Mouse (Mus musculus) heart, embryonic 12.5 days (tissue): ENCODE data around the gene Fry. TPM values are rescaled to one million over a fixed set of nuclear protein-coding genes. Genes with fewer than 3 reads are reported as not detected.

Experiments used
- ATAC-seq: fragments of 200-750 bp; cut with Nextera tagmentation; 2 replicates; pipeline ENCODE4 v1.8.0; 2017; ENCODE audit warnings: moderate TSS enrichment, moderate library complexity; ENCODE audit not compliant: insufficient number of reproducible peaks, low FRiP score
- H3K27ac ChIP-seq: fragments of 300-500 bp; sonication (generic); 2 replicates; pipeline ENCODE4 v1.5.1; 2016; ENCODE audit warnings: mild to moderate bottlenecking, moderate library complexity; ENCODE audit not compliant: poor library complexity, severe bottlenecking
- H3K27me3 ChIP-seq: fragments of 300-500 bp; sonication (generic); replicated peaks from 2 replicates; pipeline ENCODE4 v1.6.1; 2016; ENCODE audit warnings: mild to moderate bottlenecking, moderate library complexity
- H3K36me3 ChIP-seq: fragments of 300-500 bp; sonication (generic); 2 replicates; pipeline ENCODE4 v1.6.1; 2016; ENCODE audit warnings: mild to moderate bottlenecking, moderate library complexity
- H3K4me1 ChIP-seq: fragments of 300-500 bp; sonication (generic); replicated peaks from 2 replicates; pipeline ENCODE4 v1.6.1; 2016; ENCODE audit warnings: mild to moderate bottlenecking
- H3K4me2 ChIP-seq: fragments of 300-500 bp; sonication (generic); 2 replicates; pipeline ENCODE4 v1.6.1; 2016; ENCODE audit warnings: mild to moderate bottlenecking, moderate library complexity
- H3K4me3 ChIP-seq: fragments of 300-500 bp; sonication (generic); 2 replicates; pipeline ENCODE4 v1.5.1; 2016; ENCODE audit warnings: mild to moderate bottlenecking
- H3K9ac ChIP-seq: fragments of 300-500 bp; sonication (generic); 2 replicates; pipeline ENCODE4 v1.6.1; 2016; ENCODE audit warnings: mild to moderate bottlenecking, moderate library complexity
- H3K9me3 ChIP-seq: fragments of 300-500 bp; sonication (generic); replicated peaks from 2 replicates; pipeline ENCODE4 v1.6.1; 2016; ENCODE audit warnings: mild to moderate bottlenecking, moderate library complexity
- WGBS: fragments of 180-500 bp; shearing (Covaris S2); methylation state at CpG from one replicate; pipeline ENCODE4 v1.1.7; 2016; 5-methylcytosine and 5-hydroxymethylcytosine counted together
- polyA plus RNA-seq: library from polyadenylated mRNA; unstranded; fragments of >200 nt; fragmentation: Nextera tagmentation; extraction: Ambion mirVana; gene quantifications from 2 replicates; pipeline ENCODE4 v1.2.1, GENCODE M21; 2016

Gene Fry
- polyA plus RNA-seq, 1 experiment from 2014 or later: 30.6 TPM

DNA sequence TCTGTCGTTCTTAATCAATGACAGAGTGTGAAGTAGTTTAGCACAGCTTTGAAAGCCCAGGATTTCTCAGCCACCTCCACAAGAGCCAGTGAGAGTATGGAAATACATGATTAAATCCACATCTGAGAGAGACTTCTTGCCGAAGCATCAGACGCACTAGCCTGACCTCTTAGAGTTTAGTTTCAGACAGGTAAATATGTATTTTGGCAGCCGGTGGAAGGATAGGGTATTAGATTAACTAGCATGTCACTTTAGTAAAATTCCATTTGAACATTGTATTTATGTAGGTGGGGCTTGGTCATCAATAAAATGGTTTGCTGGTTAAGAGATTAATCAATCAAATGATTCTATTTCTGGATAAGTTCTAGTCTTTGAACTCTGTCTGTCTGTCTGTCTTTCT lies 152.0 kb downstream of the Fry start:
- 31% methylated on average over 4 of the region's 4 CpGs for WGBS
- peaks cover 5% of the 10 kb centered on the region for H3K9me3 ChIP-seq
- peak overlapping the region; percentile 35; the same call in 1 of the 2 replicates for H3K4me2 ChIP-seq
- H3K27ac ChIP-seq: no peak overlapping the region
- H3K4me3 ChIP-seq: no peak overlapping the region
- H3K9ac ChIP-seq: no peak overlapping the region
- peaks cover 13% of the 10 kb centered on the region for H3K4me1 ChIP-seq
- ATAC-seq: no peak
- peaks cover 10% of the 10 kb centered on the region for H3K36me3 ChIP-seq
- no peaks in the 10 kb centered on the region for H3K27me3 ChIP-seq

DNA sequence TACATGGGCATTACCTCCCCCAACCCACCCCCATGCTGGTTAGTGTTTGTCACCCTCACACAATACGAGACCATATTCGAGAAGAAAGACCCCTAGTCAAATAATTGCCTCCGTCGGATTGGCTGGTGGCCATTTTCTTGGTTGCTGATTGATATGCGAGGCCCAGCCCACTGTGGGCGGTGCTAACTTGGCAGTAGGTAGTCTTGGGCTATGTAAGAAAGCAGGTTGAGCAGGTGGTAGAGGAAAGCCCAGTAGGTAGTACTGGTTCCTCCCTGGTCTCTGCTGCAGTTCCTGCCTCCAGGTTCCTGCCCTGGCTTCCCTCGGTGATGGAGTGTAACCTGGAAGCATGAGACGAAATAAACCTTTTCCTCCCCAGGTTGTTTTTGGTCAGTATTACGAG lies 153.7 kb downstream of the Fry start:
- WGBS: 89% methylated on average over 9 of the region's 9 CpGs
- no peak overlapping the region for H3K4me3 ChIP-seq
- ATAC-seq: no peak
- H3K9ac ChIP-seq: no peak overlapping the region
- H3K9me3 ChIP-seq: peaks cover 5% of the 10 kb centered on the region
- H3K36me3 ChIP-seq: peaks cover 11% of the 10 kb centered on the region
- H3K27me3 ChIP-seq: no peaks in the 10 kb centered on the region
- H3K27ac ChIP-seq: no peak overlapping the region
- H3K4me1 ChIP-seq: peaks cover 24% of the 10 kb centered on the region
- no peak overlapping the region for H3K4me2 ChIP-seq

DNA sequence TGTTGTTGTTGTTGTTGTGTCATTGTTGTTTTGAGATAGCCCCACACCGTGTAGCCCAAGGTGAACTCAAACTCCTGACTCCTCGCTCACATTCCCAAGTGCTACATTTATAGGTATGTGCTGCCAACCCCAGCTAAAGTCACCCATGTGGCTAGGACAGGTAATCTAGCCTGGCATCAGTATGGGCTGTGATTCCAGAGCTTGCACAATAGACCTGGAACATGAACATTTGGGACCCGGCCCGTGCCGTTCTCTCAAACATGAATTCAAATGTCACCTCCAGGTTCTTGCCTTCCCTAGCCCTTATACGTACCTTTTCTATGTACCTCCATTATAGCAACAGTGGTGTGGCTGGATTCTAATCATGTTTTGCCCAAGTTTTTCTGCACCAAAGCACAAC lies 156.9 kb downstream of the Fry start:
- H3K36me3 ChIP-seq: 0 out of 2 replicates have a peak, but pooled peaks cover 5% of the 10 kb centered on the region
- WGBS: 94% methylated on average over 6 of the region's 6 CpGs
- no peak overlapping the region for H3K9ac ChIP-seq
- no peak for ATAC-seq
- peaks cover 30% of the 10 kb centered on the region for H3K4me1 ChIP-seq
- no peaks in the 10 kb centered on the region for H3K27me3 ChIP-seq
- no peak overlapping the region for H3K4me3 ChIP-seq
- H3K27ac ChIP-seq: no peak overlapping the region
- no peak overlapping the region for H3K4me2 ChIP-seq
- no peaks in the 10 kb centered on the region for H3K9me3 ChIP-seq

DNA sequence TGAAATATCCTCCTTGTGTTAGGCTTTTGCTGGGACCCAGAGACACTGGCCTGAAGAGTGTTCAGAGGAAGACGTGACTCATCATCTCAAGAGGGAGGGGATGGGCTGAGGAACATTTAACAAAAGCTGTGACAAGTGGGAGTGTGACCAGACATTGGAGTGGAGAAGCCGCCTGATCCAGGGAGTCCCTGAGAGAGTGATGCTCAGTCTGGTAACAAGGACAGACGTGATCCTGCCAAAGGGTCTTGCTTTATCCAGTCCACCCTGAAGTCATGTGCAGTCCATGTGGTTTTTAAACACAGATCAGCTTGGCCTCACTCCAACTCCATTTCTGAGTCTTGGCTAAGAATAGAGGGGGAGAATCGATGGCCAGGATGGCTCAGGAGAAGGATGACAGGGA lies 158.2 kb downstream of the Fry start:
- 28% methylated on average over 4 of the region's 4 CpGs for WGBS
- Histone ChIP-seq H3K9me3 (peaks cover 3% of the 10 kb centered on the region; the same call in 1 of the 2 replicates), H3K9ac (no peak overlapping the region), H3K36me3 (0 out of 2 replicates have a peak, but pooled peaks cover 8% of the 10 kb centered on the region), H3K4me1 (peaks cover 24% of the 10 kb centered on the region), H3K4me3 (no peak overlapping the region), H3K4me2 (no peak overlapping the region), H3K27me3 (no peaks in the 10 kb centered on the region), H3K27ac (0 out of 2 replicates have a peak overlapping the region, but pooled peaks have one; percentile 3)
- ATAC-seq: 0 out of 2 replicates have a peak, but pooled peaks have one; percentile 42

DNA sequence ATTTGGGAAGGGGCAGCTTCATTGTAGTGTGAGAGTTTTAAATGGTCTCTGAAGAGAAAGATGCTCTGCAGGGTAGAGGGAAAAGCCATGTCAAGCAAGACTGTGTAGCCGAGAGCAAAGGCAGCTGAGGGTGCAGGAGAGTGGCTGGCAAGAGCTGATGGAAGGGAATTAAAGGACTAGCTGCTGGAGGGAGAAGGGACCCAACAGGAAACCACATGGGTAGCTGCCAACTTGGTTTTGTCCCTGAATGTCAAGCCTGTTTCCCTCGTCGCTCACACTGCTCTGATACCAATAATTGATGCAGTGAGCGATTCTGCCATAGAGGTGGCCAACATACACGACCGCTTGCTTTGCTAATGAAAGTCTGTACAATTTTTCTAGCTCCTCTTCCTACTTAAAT lies 160.9 kb downstream of the Fry start:
- no peaks in the 10 kb centered on the region for H3K27me3 ChIP-seq
- WGBS: 77% methylated on average over 6 of the region's 6 CpGs
- no peak overlapping the region for H3K27ac ChIP-seq
- no peak overlapping the region for H3K4me2 ChIP-seq
- H3K4me1 ChIP-seq: peaks cover 24% of the 10 kb centered on the region
- no peak overlapping the region for H3K9ac ChIP-seq
- 0 out of 2 replicates have a peak, but pooled peaks cover 11% of the 10 kb centered on the region for H3K36me3 ChIP-seq
- H3K4me3 ChIP-seq: no peak overlapping the region
- ATAC-seq: no peak
- peaks cover 3% of the 10 kb centered on the region; the same call in 1 of the 2 replicates for H3K9me3 ChIP-seq

DNA sequence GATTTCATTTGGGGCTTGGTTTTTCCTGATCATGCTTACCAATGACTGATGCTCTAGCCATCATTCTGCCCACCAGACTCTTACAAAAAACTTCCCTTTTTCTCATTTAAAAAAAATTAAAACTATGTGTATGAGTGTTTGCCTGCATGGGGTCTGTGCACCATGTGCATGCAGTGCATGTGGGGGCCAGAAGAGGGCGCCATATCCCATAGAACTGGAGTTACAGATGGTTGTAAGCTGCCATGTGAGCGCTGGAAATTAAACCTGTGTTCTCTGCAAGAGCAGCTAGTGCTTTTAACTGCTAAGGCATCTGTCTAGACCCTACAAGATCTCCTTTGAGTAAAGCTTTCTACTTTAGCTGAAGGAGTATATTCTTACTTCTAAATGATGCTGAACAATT lies 162.6 kb downstream of the Fry start:
- Histone ChIP-seq H3K27me3 (no peaks in the 10 kb centered on the region), H3K27ac (no peak overlapping the region), H3K4me1 (peaks cover 24% of the 10 kb centered on the region), H3K4me3 (no peak overlapping the region), H3K9me3 (peaks cover 9% of the 10 kb centered on the region; the same call in 1 of the 2 replicates), H3K36me3 (peaks cover 13% of the 10 kb centered on the region; the same call in 1 of the 2 replicates), H3K4me2 (no peak overlapping the region), H3K9ac (no peak overlapping the region)
- WGBS: 76% methylated on average over 2 of the region's 2 CpGs
- no peak for ATAC-seq

DNA sequence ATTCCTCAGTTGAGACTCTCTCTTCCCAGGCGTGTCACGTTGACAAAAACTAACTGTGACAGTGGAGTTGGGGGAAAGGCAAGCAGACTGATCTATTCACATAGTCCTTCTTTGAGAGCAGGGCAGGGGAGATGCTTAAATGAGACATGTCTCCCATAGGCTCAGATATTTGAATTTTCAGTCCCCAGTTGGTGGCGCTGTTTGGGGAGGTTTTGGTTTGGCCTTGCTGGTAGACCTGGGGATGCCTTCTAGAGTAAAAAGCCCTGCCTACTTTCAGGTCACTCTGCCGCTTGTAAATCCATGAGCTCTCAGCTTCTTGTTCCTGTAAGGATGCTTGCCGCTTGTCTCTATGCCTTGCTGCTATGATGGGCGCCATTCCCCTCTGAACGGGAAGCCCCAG lies 163.6 kb downstream of the Fry start:
- H3K4me2 ChIP-seq: no peak overlapping the region
- 79% methylated on average over 7 of the region's 7 CpGs for WGBS

DNA sequence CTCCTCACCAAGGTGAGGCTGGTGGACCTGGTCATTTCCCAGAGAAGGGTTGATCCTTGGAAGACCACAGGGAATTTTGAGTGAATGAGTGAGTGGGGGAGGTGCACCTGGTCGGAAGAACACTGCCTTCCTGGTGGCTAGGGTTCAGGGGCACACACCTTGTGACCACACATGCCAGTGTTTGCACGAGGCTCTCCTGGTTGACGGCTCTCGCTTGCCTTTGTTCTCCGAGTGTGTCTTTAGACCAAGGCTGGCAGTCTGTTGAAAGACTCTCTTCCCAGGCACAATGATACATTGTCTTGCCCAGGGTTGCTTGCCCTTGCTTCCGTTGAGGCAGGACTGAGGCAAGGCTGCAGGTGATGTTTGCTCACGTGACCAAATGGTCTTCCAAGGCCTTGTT lies 169.5 kb downstream of the Fry start:
- H3K4me1 ChIP-seq: peaks cover 18% of the 10 kb centered on the region
- 77% methylated on average over 7 of the region's 7 CpGs for WGBS
- no peak for ATAC-seq
- peaks cover 10% of the 10 kb centered on the region; the same call in 1 of the 2 replicates for H3K36me3 ChIP-seq
- no peak overlapping the region for H3K27ac ChIP-seq
- H3K4me2 ChIP-seq: no peak overlapping the region
- H3K4me3 ChIP-seq: no peak overlapping the region
- H3K27me3 ChIP-seq: no peaks in the 10 kb centered on the region
- H3K9ac ChIP-seq: no peak overlapping the region
- 0 out of 2 replicates have a peak, but pooled peaks cover 6% of the 10 kb centered on the region for H3K9me3 ChIP-seq

More for the DNA sequence above, 163.6 kb downstream of the Fry start:
- Histone ChIP-seq H3K36me3 (peaks cover 13% of the 10 kb centered on the region; the same call in 1 of the 2 replicates), H3K9me3 (peaks cover 9% of the 10 kb centered on the region; the same call in 1 of the 2 replicates), H3K27me3 (no peaks in the 10 kb centered on the region), H3K9ac (no peak overlapping the region), H3K27ac (no peak overlapping the region), H3K4me1 (peaks cover 15% of the 10 kb centered on the region), H3K4me3 (no peak overlapping the region)
- ATAC-seq: no peak

DNA sequence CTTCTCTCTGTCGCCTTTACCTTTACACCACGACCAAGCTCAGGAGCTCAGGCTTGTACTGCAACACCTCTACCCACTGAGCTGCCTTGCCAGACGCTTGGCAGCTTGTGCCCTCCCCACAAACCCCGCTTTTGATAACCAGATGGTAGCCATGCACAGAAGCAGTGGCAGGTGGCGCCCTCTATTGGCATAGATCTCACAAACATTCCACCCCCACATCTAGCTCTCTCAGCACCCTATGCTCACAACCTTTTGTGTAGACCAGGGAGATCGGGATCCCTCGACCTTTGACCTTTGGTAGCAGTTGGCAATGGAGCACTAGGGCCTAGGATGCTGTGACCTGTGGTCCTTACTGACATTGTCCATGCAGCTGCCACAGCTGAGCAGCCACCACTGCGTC lies 171.2 kb downstream of the Fry start:
- ATAC-seq: 0 out of 2 replicates have a peak, but pooled peaks have one; percentile 19
- Histone ChIP-seq H3K4me2 (no peak overlapping the region), H3K9ac (no peak overlapping the region), H3K27me3 (no peaks in the 10 kb centered on the region), H3K36me3 (peaks cover 5% of the 10 kb centered on the region; the same call in 1 of the 2 replicates), H3K4me1 (peaks cover 33% of the 10 kb centered on the region), H3K9me3 (0 out of 2 replicates have a peak, but pooled peaks cover 6% of the 10 kb centered on the region), H3K4me3 (no peak overlapping the region), H3K27ac (no peak overlapping the region)
- 71% methylated on average over 8 of the region's 8 CpGs for WGBS

DNA sequence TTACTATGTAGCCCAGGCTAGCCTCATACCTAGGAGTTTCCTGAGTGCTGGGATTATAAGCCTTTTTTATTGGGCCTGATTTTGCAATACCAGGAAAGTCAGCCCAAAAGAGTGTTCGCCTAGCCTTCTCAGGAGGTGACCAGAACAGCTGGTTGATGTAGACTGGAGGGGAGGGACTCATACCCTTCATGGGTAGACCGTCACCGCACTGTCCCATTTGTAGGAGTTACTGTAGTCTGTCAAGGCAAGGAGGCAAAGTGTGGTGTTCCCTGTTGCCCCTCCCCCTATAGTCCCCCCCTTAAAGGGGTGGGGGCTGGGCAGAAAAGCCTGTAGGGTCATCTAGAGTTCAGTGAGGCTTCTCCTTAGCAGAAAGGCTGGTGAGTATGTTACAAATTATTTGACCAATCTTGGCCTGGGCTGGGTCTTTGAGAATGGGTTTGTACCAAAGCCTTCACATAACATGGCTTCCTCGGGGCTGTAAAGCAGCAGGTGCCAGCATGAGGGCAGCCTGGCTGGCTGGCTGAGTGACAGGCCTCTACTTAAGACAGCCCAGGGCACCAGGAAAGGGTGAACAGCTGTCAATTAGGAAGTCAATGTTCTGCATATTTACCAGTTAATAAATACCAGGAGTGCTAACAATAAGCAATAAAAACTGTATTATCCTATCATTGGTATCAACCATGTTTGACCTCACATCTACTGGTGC lies 172.2 kb downstream of the Fry start:
- no peak for ATAC-seq
- WGBS: 58% methylated on average over 4 of the region's 4 CpGs
- H3K4me1 ChIP-seq: peaks cover 40% of the 10 kb centered on the region

DNA sequence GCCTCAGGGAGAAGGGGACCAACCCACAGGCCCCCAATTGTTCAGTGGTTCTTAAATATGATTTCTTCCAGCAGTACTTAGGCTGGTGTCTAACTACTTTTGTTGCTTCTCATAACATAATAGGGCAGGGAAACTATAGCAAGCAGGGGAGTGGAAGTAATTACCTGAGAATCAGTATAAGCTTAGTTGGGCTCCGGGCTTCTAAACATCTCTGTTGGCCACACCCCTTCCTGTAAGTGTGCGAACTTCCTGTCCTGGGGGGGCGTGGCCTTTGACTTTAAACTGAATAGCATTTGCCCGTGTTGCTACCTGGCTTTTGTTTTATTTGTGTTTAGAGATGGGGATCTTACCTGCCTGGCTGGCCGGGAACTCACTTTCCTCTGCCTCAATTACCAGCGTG lies 172.8 kb downstream of the Fry start:
- Histone ChIP-seq H3K36me3 (0 out of 2 replicates have a peak, but pooled peaks cover under 1% of the 10 kb centered on the region), H3K27me3 (no peaks in the 10 kb centered on the region), H3K4me1 (peaks cover 42% of the 10 kb centered on the region), H3K4me3 (no peak overlapping the region), H3K27ac (no peak overlapping the region), H3K4me2 (no peak overlapping the region), H3K9me3 (peaks cover under 1% of the 10 kb centered on the region; the same call in 1 of the 2 replicates), H3K9ac (no peak overlapping the region)
- 81% methylated on average over 6 of the region's 6 CpGs for WGBS
- ATAC-seq: no peak

More for the DNA sequence above, 172.2 kb downstream of the Fry start:
- H3K27ac ChIP-seq: no peak overlapping the region
- H3K4me3 ChIP-seq: no peak overlapping the region
- no peak overlapping the region for H3K9ac ChIP-seq
- no peaks in the 10 kb centered on the region for H3K27me3 ChIP-seq
- H3K9me3 ChIP-seq: no peaks in the 10 kb centered on the region
- H3K4me2 ChIP-seq: no peak overlapping the region
- no peaks in the 10 kb centered on the region for H3K36me3 ChIP-seq
